Mouse (Mus musculus) CH12.LX (cell line): ENCODE measurements around the gene Fig4. TPM values are rescaled to one million over a fixed set of nuclear protein-coding genes. Genes with fewer than 3 reads are reported as not detected.

ENCODE experiments used
- DNase-seq: peaks from one replicate; pipeline ENCODE4 v3.0.0-alpha.2; 2013; ENCODE audit errors: extremely low read depth
- H3K27ac ChIP-seq: 2 replicates; pipeline ENCODE4 v1.5.1; 2012; ENCODE audit warnings: low read depth, mild to moderate bottlenecking, control low read depth, moderate library complexity; ENCODE audit not compliant: insufficient read depth
- H3K27me3 ChIP-seq: replicated peaks from 2 replicates; pipeline ENCODE3; 2012; ENCODE audit warnings: inconsistent platforms
- H3K36me3 ChIP-seq, 2 experiments: replicated peaks in 1 of 2; 2 replicates each; pipeline versions ENCODE3 to v1.6.1; 2012; ENCODE audit warnings: inconsistent platforms in 1 of 2, low read length in 1 of 2, mild to moderate bottlenecking in 1 of 2, mixed read lengths in 1 of 2, moderate library complexity in 1 of 2; ENCODE audit not compliant: control insufficient read depth in 1 of 2, insufficient read depth in 1 of 2
- H3K4me1 ChIP-seq, 2 experiments: 2 replicates each; pipeline ENCODE4 v1.6.1; 2012; ENCODE audit warnings: inconsistent platforms in 1 of 2, moderate library complexity in 1 of 2; ENCODE audit not compliant: insufficient read depth in 2 of 2, control insufficient read depth in 1 of 2
- H3K4me2 ChIP-seq: 2 replicates; pipeline ENCODE4 v1.6.1; 2012; ENCODE audit warnings: low read depth, mild to moderate bottlenecking, control low read depth; ENCODE audit not compliant: poor library complexity, insufficient read depth, severe bottlenecking
- H3K4me3 ChIP-seq, 3 experiments: fragments of 150-350 bp in 1 of 3; sonication (generic) in 1 of 3; replicated peaks in 1 of 3; 2 replicates each; pipeline versions ENCODE3 to v1.5.1; 2011 to 2012; ENCODE audit warnings: low read depth in 2 of 3, low read length in 2 of 3, mild to moderate bottlenecking in 2 of 3, moderate library complexity in 2 of 3, control low read depth in 1 of 3, improper control_type of control experiment in 1 of 3, inconsistent platforms in 1 of 3, mixed read lengths in 1 of 3; ENCODE audit not compliant: poor library complexity in 1 of 3
- H3K79me2 ChIP-seq: replicated peaks from 2 replicates; pipeline ENCODE4 v1.6.1; 2012; ENCODE audit warnings: mild to moderate bottlenecking, moderate library complexity; ENCODE audit not compliant: control insufficient read depth, poor library complexity, insufficient read depth, severe bottlenecking; ENCODE audit errors: extremely low read depth
- H3K9ac ChIP-seq: 2 replicates; pipeline ENCODE4 v1.6.1; 2012; ENCODE audit warnings: low read depth, mild to moderate bottlenecking, control low read depth, moderate library complexity; ENCODE audit not compliant: insufficient read depth
- H3K9me3 ChIP-seq: replicated peaks from 2 replicates; pipeline ENCODE3; 2012; ENCODE audit warnings: low read length, inconsistent platforms, mixed read lengths
- BHLHE40 ChIP-seq: IDR thresholded peaks from 2 replicates; pipeline ENCODE4 v1.6.1; 2011; ENCODE audit warnings: mild to moderate bottlenecking, low read depth, low read length, improper control_type of control experiment
- E2F4 ChIP-seq: IDR thresholded peaks from 2 replicates; pipeline ENCODE4 v1.6.1; 2011; ENCODE audit warnings: low read depth, low read length, improper control_type of control experiment; ENCODE audit not compliant: insufficient replicate concordance
- ELF1 ChIP-seq: IDR thresholded peaks from 2 replicates; pipeline ENCODE4 v1.6.1; 2014; ENCODE audit warnings: low read depth, mild to moderate bottlenecking, inconsistent platforms, low read length, improper control_type of control experiment
- EP300 ChIP-seq: IDR thresholded peaks from 2 replicates; pipeline ENCODE4 v1.6.1; 2011; ENCODE audit warnings: low read length, improper control_type of control experiment
- IRF4 ChIP-seq: IDR thresholded peaks from 2 replicates; pipeline ENCODE4 v1.6.1; 2014; ENCODE audit warnings: low read depth, mild to moderate bottlenecking, inconsistent platforms, low read length, improper control_type of control experiment
- JUN ChIP-seq: IDR thresholded peaks from 2 replicates; pipeline ENCODE4 v1.6.1; 2011; ENCODE audit warnings: low read depth, mild to moderate bottlenecking, low read length, improper control_type of control experiment, moderate library complexity; ENCODE audit not compliant: insufficient read depth
- MAFK ChIP-seq: IDR thresholded peaks from 2 replicates; pipeline ENCODE4 v1.6.1; 2011; ENCODE audit warnings: low read length, improper control_type of control experiment; ENCODE audit not compliant: insufficient replicate concordance
- MAX ChIP-seq: IDR thresholded peaks from 2 replicates; pipeline ENCODE4 v1.6.1; 2011; ENCODE audit warnings: low read length, improper control_type of control experiment
- MAZ ChIP-seq: IDR thresholded peaks from 2 replicates; pipeline ENCODE4 v1.6.1; 2012; ENCODE audit warnings: low read depth, mild to moderate bottlenecking, inconsistent platforms, low read length, improper control_type of control experiment, moderate library complexity
- MEF2A ChIP-seq: IDR thresholded peaks from 2 replicates; pipeline ENCODE4 v1.6.1; 2014; ENCODE audit warnings: low read depth, mild to moderate bottlenecking, inconsistent platforms, low read length, improper control_type of control experiment, borderline replicate concordance
- MXI1 ChIP-seq: IDR thresholded peaks from 2 replicates; pipeline ENCODE4 v1.6.1; 2011; ENCODE audit warnings: mild to moderate bottlenecking, low read depth, low read length, improper control_type of control experiment
- MYC ChIP-seq: IDR thresholded peaks from 2 replicates; pipeline ENCODE4 v1.6.1; 2011; ENCODE audit warnings: low read depth, mild to moderate bottlenecking, improper control_type of control experiment, low read length
- PAX5 ChIP-seq: IDR thresholded peaks from 2 replicates; pipeline ENCODE4 v1.6.1; 2012; ENCODE audit warnings: low read length, inconsistent platforms, mixed read lengths
- POLR2A ChIP-seq: IDR thresholded peaks from 2 replicates; pipeline ENCODE4 v1.6.1; 2011; ENCODE audit warnings: low read depth, mild to moderate bottlenecking, improper control_type of control experiment, low read length
- POLR2AphosphoS2 ChIP-seq: IDR thresholded peaks from 2 replicates; pipeline ENCODE4 v1.6.1; 2011; ENCODE audit warnings: low read depth, low read length, improper control_type of control experiment
- RAD21 ChIP-seq: IDR thresholded peaks from 2 replicates; pipeline ENCODE4 v1.6.1; 2011; ENCODE audit warnings: low read depth, mild to moderate bottlenecking, low read length, improper control_type of control experiment, moderate library complexity
- SIN3A ChIP-seq: IDR thresholded peaks from 2 replicates; pipeline ENCODE4 v1.6.1; 2012; ENCODE audit warnings: low read length, improper control_type of control experiment, inconsistent platforms
- TCF12 ChIP-seq: IDR thresholded peaks from 2 replicates; pipeline ENCODE4 v1.6.1; 2014; ENCODE audit warnings: low read depth, mild to moderate bottlenecking, inconsistent platforms, low read length, improper control_type of control experiment
- UBTF ChIP-seq: IDR thresholded peaks from 2 replicates; pipeline ENCODE4 v1.6.1; 2012; ENCODE audit warnings: low read depth, mild to moderate bottlenecking, inconsistent platforms, low read length, improper control_type of control experiment, moderate library complexity
- ZC3H11A ChIP-seq: IDR thresholded peaks from 2 replicates; pipeline ENCODE4 v1.6.1; 2012; ENCODE audit warnings: low read depth, mild to moderate bottlenecking, inconsistent platforms, low read length, improper control_type of control experiment
- ZKSCAN1 ChIP-seq: IDR thresholded peaks from 2 replicates; pipeline ENCODE4 v1.6.1; 2012; ENCODE audit warnings: low read depth, inconsistent platforms, low read length, improper control_type of control experiment, borderline replicate concordance
- ZMIZ1 ChIP-seq: IDR thresholded peaks from 2 replicates; pipeline ENCODE4 v1.6.1; 2012; ENCODE audit warnings: low read depth, mild to moderate bottlenecking, inconsistent platforms, low read length, improper control_type of control experiment
- dilution Hi-C: fragments of 300-500 bp; cut with MboI; formaldehyde crosslinking; loops from 2 replicates; pipeline ENCODE4 v1.14.3; 2020; ENCODE audit warnings: low sequenced_read_pairs; ENCODE audit not compliant: extremely low pct_unique_long_range_greater_than_20kb, extremely low pct_ligation_motif_present
- in situ Hi-C: fragments of 300-500 bp; cut with MboI; formaldehyde crosslinking; loops from 3 replicates; pipeline ENCODE4 v1.14.3; 2019; ENCODE audit warnings: low sequenced_read_pairs, low pct_ligation_motif_present, low pct_unique_long_range_greater_than_20kb, mixed read lengths
- polyA plus RNA-seq: library from polyadenylated mRNA; unstranded; fragments of >175 nt; gene quantifications from 2 replicates; pipeline ENCODE4 v1.2.1, GENCODE M21; 2012; ENCODE audit warnings: low read depth; ENCODE audit not compliant: insufficient read length
- total RNA-seq, 2 experiments: library from RNA; depleted of rRNA; stranded (reverse); fragments of 300-350 nt in 1 of 2; fragments of >200 nt in 1 of 2; gene quantifications; 2 replicates each; pipeline ENCODE4 v1.2.3; 2012 to 2014

Gene Fig4
- total and polyA plus RNA-seq, 3 experiments: 22.6 to 39.6 (median 35.4) TPM

- peaks cover 4 to 29% of the 10 kb centered on the region in 2 experiments; a peak in 3 of 4 replicates for H3K4me1 ChIP-seq
- in situ Hi-C loops (no loop called here), dilution Hi-C loops (no loop called here)
- H3K27me3 ChIP-seq: no peaks in the 10 kb centered on the region
- H3K4me3 ChIP-seq: no peak overlapping the region
- DNase-seq: no peak
- H3K79me2 ChIP-seq: peaks cover 11% of the 10 kb centered on the region; the same call in 1 of the 2 replicates
- H3K9me3 ChIP-seq: no peaks in the 10 kb centered on the region
- H3K36me3 ChIP-seq: peaks cover 0 to 14% of the 10 kb centered on the region in 2 experiments
- no peak overlapping the region for H3K4me2 ChIP-seq
- H3K27ac ChIP-seq: no peak overlapping the region
- no peak for TF ChIP-seq MAFK
- H3K9ac ChIP-seq: no peak overlapping the region
Measured at GRCm38 (mm10) chr10:41300161-41300560, 2.9 kb downstream of the Fig4 start.

- H3K9me3 ChIP-seq: no peaks in the 10 kb centered on the region
- H3K4me1 ChIP-seq: peaks cover 0 to 19% of the 10 kb centered on the region in 2 experiments; a peak in 1 of 4 replicates
- dilution Hi-C loops: no loop called here
- in situ Hi-C loops: loop anchor here (10.0 kb wide), 1 partner anchor 280 kb away; no protein-coding TSS in a partner anchor
- no peak overlapping the region for H3K27ac ChIP-seq
- no peak for DNase-seq
- H3K27me3 ChIP-seq: no peaks in the 10 kb centered on the region
- 0 out of 2 replicates have a peak, but pooled peaks cover 2% of the 10 kb centered on the region for H3K79me2 ChIP-seq
- H3K9ac ChIP-seq: no peak overlapping the region
- no peak overlapping the region for H3K4me3 ChIP-seq
- H3K4me2 ChIP-seq: no peak overlapping the region
- TF ChIP-seq SIN3A (no peak), MEF2A (no peak), MAX (no peak), MAZ (no peak), PAX5 (no peak), ELF1 (no peak), POLR2AphosphoS2 (no peak), ZKSCAN1 (no peak), JUN (no peak)
- H3K36me3 ChIP-seq: peaks cover 0 to 30% of the 10 kb centered on the region in 2 experiments
Measured at GRCm38 (mm10) chr10:41295145-41295544, 7.9 kb downstream of the Fig4 start.

GRCm38 (mm10) chr10:41294734-41295133, 8.3 kb downstream of the Fig4 start:
- H3K4me2 ChIP-seq: no peak overlapping the region
- H3K36me3 ChIP-seq: peaks cover 0 to 30% of the 10 kb centered on the region in 2 experiments
- dilution Hi-C loops (no loop called here), in situ Hi-C loops (loop anchor here (10.0 kb wide), 1 partner anchor 280 kb away; no protein-coding TSS in a partner anchor)
- no peak for DNase-seq
- H3K27ac ChIP-seq: no peak overlapping the region
- no peak overlapping the region for H3K4me3 ChIP-seq
- H3K4me1 ChIP-seq: peaks cover 0 to 19% of the 10 kb centered on the region in 2 experiments; a peak in 1 of 4 replicates
- 0 out of 2 replicates have a peak, but pooled peaks cover 2% of the 10 kb centered on the region for H3K79me2 ChIP-seq
- no peaks in the 10 kb centered on the region for H3K9me3 ChIP-seq
- H3K9ac ChIP-seq: no peak overlapping the region
- no peaks in the 10 kb centered on the region for H3K27me3 ChIP-seq
- no peak for TF ChIP-seq RAD21
- TF ChIP-seq TCF12: no peak
- no peak for TF ChIP-seq MAZ
- TF ChIP-seq E2F4: no peak
- no peak for TF ChIP-seq IRF4
- TF ChIP-seq ELF1: no peak
- TF ChIP-seq BHLHE40: no peak
- no peak for TF ChIP-seq MYC
- TF ChIP-seq POLR2A: no peak
- TF ChIP-seq PAX5: no peak
- no peak for TF ChIP-seq POLR2AphosphoS2
- TF ChIP-seq ZMIZ1: no peak
- TF ChIP-seq MXI1: no peak
- TF ChIP-seq MEF2A: no peak
- TF ChIP-seq MAX: no peak
- TF ChIP-seq ZKSCAN1: no peak
- no peak for TF ChIP-seq UBTF
- no peak for TF ChIP-seq EP300
- TF ChIP-seq ZC3H11A: no peak
